Mouse (Mus musculus): ENCODE measurements around the gene Sctr. TPM values are rescaled to one million over a fixed set of nuclear protein-coding genes. Genes with fewer than 3 reads are reported as not detected.
A peak's percentile ranks its signal among the peaks of the same experiment; 100 is the strongest.

Gene Sctr
- 0.43 and 0.86 TPM in 2 replicates for polyA plus RNA-seq (2014; fragmentation: Nextera tagmentation; extraction: Ambion mirVana)

DNA sequence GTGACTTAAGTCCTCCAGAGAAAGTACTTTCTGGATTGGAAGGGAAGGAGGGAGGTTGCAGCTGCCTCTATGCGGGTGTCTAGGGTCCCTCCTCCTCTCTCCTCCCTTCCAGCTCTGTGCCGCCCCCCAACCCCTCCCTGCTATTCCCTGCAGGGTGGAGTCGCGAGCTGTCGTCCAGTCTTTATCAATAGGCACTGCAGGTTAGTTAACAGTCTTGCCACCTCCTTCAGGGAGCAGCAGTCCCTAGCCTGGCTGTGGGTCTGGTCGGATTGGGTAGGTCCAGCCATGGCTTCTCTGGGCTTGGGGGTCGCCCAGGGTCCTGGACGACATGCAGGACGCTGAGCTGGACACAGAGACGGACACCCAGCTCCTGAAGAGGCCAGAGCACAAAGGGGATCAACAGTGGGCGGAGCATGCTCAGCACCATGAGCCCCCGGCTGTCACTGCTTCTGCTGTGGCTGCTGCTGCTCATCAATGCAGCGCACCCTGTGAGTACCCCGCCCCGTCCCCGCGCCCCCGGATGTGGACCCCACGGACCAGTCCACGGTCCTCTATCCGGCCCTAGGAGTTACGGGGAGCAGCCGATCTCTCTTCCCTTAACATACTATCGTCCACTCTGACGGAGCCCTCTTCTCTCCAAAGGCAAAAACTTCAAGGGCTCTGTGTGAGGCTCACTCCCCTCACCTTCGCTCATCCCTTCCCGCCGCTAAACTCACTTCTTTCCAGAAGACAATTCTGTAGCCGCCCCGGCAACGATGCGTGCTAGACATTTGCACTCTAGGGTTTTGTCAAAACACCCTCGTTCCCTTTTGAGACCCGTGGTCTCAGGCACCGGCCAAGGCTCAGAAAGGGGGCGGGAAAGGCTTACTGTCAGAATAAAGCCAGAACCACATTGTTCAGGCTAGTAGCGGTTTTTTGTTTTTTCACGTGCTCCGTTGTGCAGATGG is at the start of gene Sctr:
Gene Sctr, plus strand, starts transcription at position 51 of the 947 bp plus-strand sequence.
- peak within 1 kb of the TSS; percentile 55 for H3K9ac ChIP-seq
- H3K36me3 ChIP-seq (replicated peaks; ENCODE audit: control insufficient read depth, insufficient read depth) = no peaks in the 10 kb centered on the region
- H3K4me1 ChIP-seq (replicated peaks; ENCODE audit: control insufficient read depth, insufficient read depth, low read length) = peaks cover 14% of the 10 kb centered on the region; the same call in 1 of the 2 replicates
- DNase-seq (ENCODE audit: low spot score) = no peak
- 2% methylated on average over 38 of the region's 39 CpGs for WGBS
- no peak within 1 kb of the TSS for H3K27ac ChIP-seq
- peak within 1 kb of the TSS; percentile 40 for H3K4me3 ChIP-seq (replicated peaks; ENCODE audit: low read length)
- peak; percentile 77 for ATAC-seq (ENCODE audit: low FRiP score)
- H3K9me3 ChIP-seq (ENCODE audit: control insufficient read depth, low read length) = no peaks in the 10 kb centered on the region
- peak within 1 kb of the TSS; percentile 69 for H3K4me2 ChIP-seq (replicated peaks)
- peaks cover 12% of the 10 kb centered on the region; the same call in 1 of the 2 replicates for H3K27me3 ChIP-seq (ENCODE audit: control insufficient read depth, insufficient read depth, low read length)

- Histone ChIP-seq H3K27ac (no peak overlapping the region), H3K9ac (no peak overlapping the region), H3K4me3 (replicated peaks; ENCODE audit: low read length) (no peak overlapping the region), H3K4me1 (replicated peaks; ENCODE audit: control insufficient read depth, insufficient read depth, low read length) (no peaks in the 10 kb centered on the region; the same call in 1 of the 2 replicates), H3K27me3 (ENCODE audit: control insufficient read depth, insufficient read depth, low read length) (no peaks in the 10 kb centered on the region), H3K9me3 (ENCODE audit: control insufficient read depth, low read length) (no peaks in the 10 kb centered on the region), H3K4me2 (replicated peaks) (no peak overlapping the region), H3K36me3 (replicated peaks; ENCODE audit: control insufficient read depth, insufficient read depth) (no peaks in the 10 kb centered on the region)
- 57% methylated on average over 9 of the region's 9 CpGs for WGBS
- peak; percentile 26; the same call in 1 of the 2 replicates for ATAC-seq (ENCODE audit: low FRiP score)
- DNase-seq (ENCODE audit: low spot score) = peak; percentile 55
These were observed 48.9 kb upstream of the Sctr start for GRCm38 (mm10) chr1:119957716-119958222.

DNA sequence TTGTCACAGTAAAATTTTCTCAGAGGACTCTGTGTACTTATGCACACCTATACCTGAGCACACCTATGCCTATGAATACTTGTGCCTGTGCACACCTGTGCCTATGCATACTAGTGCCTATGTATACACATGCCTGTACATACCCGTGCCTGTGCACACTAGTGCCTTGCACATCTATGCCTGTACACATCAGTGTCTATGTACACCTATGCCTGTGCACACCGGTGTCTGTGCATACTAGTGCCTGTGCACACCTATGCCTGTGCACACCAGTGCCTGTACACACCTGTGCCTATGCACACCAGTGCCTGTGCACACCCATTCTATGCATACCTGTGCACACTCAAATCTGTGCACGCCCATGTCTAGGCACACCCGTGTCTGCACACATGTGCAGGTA is 47.2 kb upstream of the Sctr start:
- Histone ChIP-seq H3K36me3 (replicated peaks; ENCODE audit: control insufficient read depth, insufficient read depth) (no peaks in the 10 kb centered on the region), H3K27me3 (ENCODE audit: control insufficient read depth, insufficient read depth, low read length) (no peaks in the 10 kb centered on the region), H3K9ac (no peak overlapping the region), H3K4me2 (replicated peaks) (no peak overlapping the region), H3K4me3 (replicated peaks; ENCODE audit: low read length) (no peak overlapping the region), H3K27ac (no peak overlapping the region), H3K9me3 (ENCODE audit: control insufficient read depth, low read length) (no peaks in the 10 kb centered on the region), H3K4me1 (replicated peaks; ENCODE audit: control insufficient read depth, insufficient read depth, low read length) (no peaks in the 10 kb centered on the region; the same call in 1 of the 2 replicates)
- DNase-seq (ENCODE audit: low spot score) = no peak
- 0 out of 2 replicates have a peak, but pooled peaks have one; percentile 7 for ATAC-seq (ENCODE audit: low FRiP score)
- WGBS = 91% methylated on average over 4 of the region's 4 CpGs

- no peaks in the 10 kb centered on the region for H3K9me3 ChIP-seq (ENCODE audit: control insufficient read depth, low read length)
These were observed 46.8 kb upstream of the Sctr start for GRCm38 (mm10) chr1:119959920-119960319.

GRCm38 (mm10) chr1:119965804-119966514 is 40.7 kb upstream of the Sctr start:
- H3K27ac ChIP-seq = no peak overlapping the region
- no peak overlapping the region for H3K9ac ChIP-seq
- no peak overlapping the region for H3K4me3 ChIP-seq (replicated peaks; ENCODE audit: low read length)
- no peaks in the 10 kb centered on the region for H3K9me3 ChIP-seq (ENCODE audit: control insufficient read depth, low read length)
- H3K4me1 ChIP-seq (replicated peaks; ENCODE audit: control insufficient read depth, insufficient read depth, low read length) = no peaks in the 10 kb centered on the region
- DNase-seq (ENCODE audit: low spot score) (no peak), ATAC-seq (ENCODE audit: low FRiP score) (no peak)
- H3K36me3 ChIP-seq (replicated peaks; ENCODE audit: control insufficient read depth, insufficient read depth) = no peaks in the 10 kb centered on the region
- no peak overlapping the region for H3K4me2 ChIP-seq (replicated peaks)
- no peaks in the 10 kb centered on the region for H3K27me3 ChIP-seq (ENCODE audit: control insufficient read depth, insufficient read depth, low read length)
- WGBS = 66% methylated on average over 12 of the region's 12 CpGs

More at GRCm38 (mm10) chr1:119959920-119960319, 46.8 kb upstream of the Sctr start:
- H3K9ac ChIP-seq = no peak overlapping the region
- H3K4me2 ChIP-seq (replicated peaks) = no peak overlapping the region
- no peaks in the 10 kb centered on the region for H3K27me3 ChIP-seq (ENCODE audit: control insufficient read depth, insufficient read depth, low read length)
- H3K4me1 ChIP-seq (replicated peaks; ENCODE audit: control insufficient read depth, insufficient read depth, low read length) = no peaks in the 10 kb centered on the region
- no peak overlapping the region for H3K4me3 ChIP-seq (replicated peaks; ENCODE audit: low read length)
- DNase-seq (ENCODE audit: low spot score) (no peak), ATAC-seq (ENCODE audit: low FRiP score) (no peak)
- WGBS = 73% methylated on average over 7 of the region's 7 CpGs
- H3K27ac ChIP-seq = no peak overlapping the region
- no peaks in the 10 kb centered on the region for H3K36me3 ChIP-seq (replicated peaks; ENCODE audit: control insufficient read depth, insufficient read depth)

GRCm38 (mm10) chr1:119973117-119973516 is 33.6 kb upstream of the Sctr start:
- Histone ChIP-seq H3K27me3 (ENCODE audit: control insufficient read depth, insufficient read depth, low read length) (no peaks in the 10 kb centered on the region), H3K4me2 (replicated peaks) (no peak overlapping the region), H3K27ac (no peak overlapping the region), H3K4me1 (replicated peaks; ENCODE audit: control insufficient read depth, insufficient read depth, low read length) (no peaks in the 10 kb centered on the region), H3K9ac (no peak overlapping the region), H3K36me3 (replicated peaks; ENCODE audit: control insufficient read depth, insufficient read depth) (no peaks in the 10 kb centered on the region), H3K4me3 (replicated peaks; ENCODE audit: low read length) (no peak overlapping the region), H3K9me3 (ENCODE audit: control insufficient read depth, low read length) (no peaks in the 10 kb centered on the region)
- DNase-seq (ENCODE audit: low spot score) = no peak
- ATAC-seq (ENCODE audit: low FRiP score) = no peak
- WGBS = 42% methylated on average over 4 of the region's 4 CpGs

DNA sequence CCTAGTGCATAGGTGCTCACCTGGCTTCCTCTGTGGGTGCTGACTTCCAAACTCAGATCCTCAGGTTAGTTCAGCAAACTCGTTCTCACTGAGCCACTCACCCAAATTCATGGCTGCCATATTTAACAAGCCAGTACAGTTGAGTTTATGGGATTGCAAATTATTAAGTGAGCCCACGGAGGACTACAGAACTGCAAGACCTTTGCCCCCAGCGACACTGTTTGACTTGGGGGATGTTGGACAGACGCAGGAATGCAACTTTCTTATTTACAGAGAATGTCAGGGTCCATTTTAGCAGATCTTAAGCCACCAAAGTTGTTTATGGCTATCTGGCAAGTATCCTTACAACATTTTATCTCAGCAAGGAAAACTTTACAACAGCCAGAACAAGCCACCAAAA is 31.6 kb upstream of the Sctr start:
- no peaks in the 10 kb centered on the region for H3K27me3 ChIP-seq (ENCODE audit: control insufficient read depth, insufficient read depth, low read length)
- no peak overlapping the region for H3K9ac ChIP-seq
- no peaks in the 10 kb centered on the region for H3K4me1 ChIP-seq (replicated peaks; ENCODE audit: control insufficient read depth, insufficient read depth, low read length)
- H3K27ac ChIP-seq = no peak overlapping the region
- 86% methylated on average over 4 of the region's 4 CpGs for WGBS
- no peak for DNase-seq (ENCODE audit: low spot score)
- no peak for ATAC-seq (ENCODE audit: low FRiP score)
- no peaks in the 10 kb centered on the region for H3K36me3 ChIP-seq (replicated peaks; ENCODE audit: control insufficient read depth, insufficient read depth)
- H3K9me3 ChIP-seq (ENCODE audit: control insufficient read depth, low read length) = 0 out of 2 replicates have a peak, but pooled peaks cover 2% of the 10 kb centered on the region
- no peak overlapping the region for H3K4me3 ChIP-seq (replicated peaks; ENCODE audit: low read length)
- no peak overlapping the region for H3K4me2 ChIP-seq (replicated peaks)

DNA sequence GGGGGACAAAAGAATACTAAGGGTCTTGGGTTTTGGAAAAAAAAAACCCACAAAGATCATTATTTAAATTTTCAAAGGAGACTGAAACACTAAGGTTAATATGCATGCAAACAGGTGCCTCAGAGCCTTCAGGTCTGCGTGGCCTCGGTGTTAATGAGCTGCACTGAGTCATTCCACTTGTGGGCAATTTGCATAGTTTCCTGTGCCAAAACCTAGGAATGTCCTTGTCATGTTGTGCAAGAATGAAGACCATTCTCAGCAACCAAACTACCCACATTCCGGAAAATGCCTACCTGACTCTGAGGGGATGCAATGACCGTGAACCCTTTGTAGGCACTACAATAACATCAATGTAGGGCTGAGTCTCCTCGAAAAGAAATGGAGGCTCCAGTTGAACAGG is 20.1 kb upstream of the Sctr start:
- DNase-seq (ENCODE audit: low spot score) (no peak), ATAC-seq (ENCODE audit: low FRiP score) (no peak)
- H3K36me3 ChIP-seq (replicated peaks; ENCODE audit: control insufficient read depth, insufficient read depth) = no peaks in the 10 kb centered on the region
- no peak overlapping the region for H3K4me2 ChIP-seq (replicated peaks)
- H3K27me3 ChIP-seq (ENCODE audit: control insufficient read depth, insufficient read depth, low read length) = no peaks in the 10 kb centered on the region
- H3K9ac ChIP-seq = no peak overlapping the region
- H3K4me3 ChIP-seq (replicated peaks; ENCODE audit: low read length) = no peak overlapping the region
- no peaks in the 10 kb centered on the region for H3K4me1 ChIP-seq (replicated peaks; ENCODE audit: control insufficient read depth, insufficient read depth, low read length)
- no peaks in the 10 kb centered on the region for H3K9me3 ChIP-seq (ENCODE audit: control insufficient read depth, low read length)
- 85% methylated on average over 5 of the region's 5 CpGs for WGBS
- no peak overlapping the region for H3K27ac ChIP-seq
